Mouse (Mus musculus) midbrain, embryonic 11.5 days (tissue): ENCODE data around the gene Relt. TPM values are rescaled to one million over a fixed set of nuclear protein-coding genes. Genes with fewer than 3 reads are reported as not detected.

Experiments
- ATAC-seq: fragments of 200-750 bp; cut with Nextera tagmentation; 2 replicates; pipeline ENCODE4 v1.8.0; 2017; ENCODE audit warnings: moderate TSS enrichment, moderate library complexity; ENCODE audit not compliant: low FRiP score
- DNase-seq: peaks from one replicate; pipeline ENCODE4 v3.0.0; 2015; ENCODE audit warnings: low spot score; ENCODE audit errors: missing footprints
- H3K27ac ChIP-seq: fragments of 300-500 bp; sonication (generic); 2 replicates; pipeline ENCODE4 v1.5.1; 2014; ENCODE audit warnings: low read depth, low read length
- H3K27me3 ChIP-seq: fragments of 300-500 bp; sonication (generic); 2 replicates; pipeline ENCODE4 v1.6.1; 2014; ENCODE audit warnings: mild to moderate bottlenecking, low read length, moderate library complexity, mixed read lengths; ENCODE audit not compliant: control insufficient read depth, insufficient read depth
- H3K36me3 ChIP-seq: fragments of 300-500 bp; sonication (generic); 2 replicates; pipeline ENCODE4 v1.6.1; 2014; ENCODE audit warnings: mild to moderate bottlenecking, low read length, moderate library complexity, mixed read lengths; ENCODE audit not compliant: control insufficient read depth, insufficient read depth
- H3K4me1 ChIP-seq: fragments of 300-500 bp; sonication (generic); 2 replicates; pipeline ENCODE4 v1.6.1; 2014; ENCODE audit warnings: low read length; ENCODE audit not compliant: control insufficient read depth, insufficient read depth
- H3K4me2 ChIP-seq: fragments of 300-500 bp; sonication (generic); 2 replicates; pipeline ENCODE4 v1.6.1; 2014; ENCODE audit warnings: mild to moderate bottlenecking, moderate library complexity
- H3K4me3 ChIP-seq: fragments of 300-500 bp; sonication (generic); 2 replicates; pipeline ENCODE4 v1.5.1; 2014; ENCODE audit warnings: low read depth, low read length
- H3K9ac ChIP-seq: fragments of 300-500 bp; sonication (generic); 2 replicates; pipeline ENCODE4 v1.6.1; 2014; ENCODE audit warnings: low read length
- H3K9me3 ChIP-seq: fragments of 300-500 bp; sonication (generic); 2 replicates; pipeline ENCODE4 v1.6.1; 2016; ENCODE audit warnings: low read length; ENCODE audit not compliant: control insufficient read depth
- WGBS: fragments of 180-500 bp; shearing (Covaris S2); extraction: QIAGEN DNeasy Blood & Tissue Kit; methylation state at CpG from one replicate; pipeline ENCODE4 v1.1.7; 2014; 5-methylcytosine and 5-hydroxymethylcytosine counted together
- polyA plus RNA-seq: library from polyadenylated mRNA; unstranded; fragments of >200 nt; fragmentation: Nextera tagmentation; extraction: Ambion mirVana; gene quantifications from 2 replicates; pipeline ENCODE4 v1.2.1, GENCODE M21; 2014

Relt gene
- polyA plus RNA-seq, 1 experiment from 2014 or later: 2.2 TPM

DNA sequence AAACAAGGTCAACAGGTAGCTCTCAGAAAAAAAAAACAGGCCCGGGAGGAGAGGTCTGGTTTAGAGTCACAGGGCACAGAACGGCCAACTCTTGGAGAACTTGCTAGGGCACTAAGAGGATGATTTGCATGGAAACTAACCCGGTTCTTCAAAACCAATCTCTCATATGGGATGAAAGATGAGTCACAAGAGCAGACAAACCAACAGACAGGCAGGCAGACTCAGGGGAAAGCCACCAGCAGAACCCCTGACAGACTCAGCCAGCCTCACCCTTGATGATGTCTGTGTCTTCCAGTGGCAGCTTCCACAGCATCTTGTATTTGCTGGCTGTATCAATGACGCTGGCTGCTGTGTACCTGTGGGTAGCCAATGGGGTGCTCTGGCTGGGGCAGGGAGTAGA, 18.7 kb upstream of the Relt start:
- Histone ChIP-seq H3K36me3 (peaks cover 26% of the 10 kb centered on the region), H3K4me1 (no peaks in the 10 kb centered on the region), H3K27ac (no peak overlapping the region), H3K9ac (no peak overlapping the region), H3K4me3 (no peak overlapping the region), H3K27me3 (no peaks in the 10 kb centered on the region), H3K4me2 (no peak overlapping the region), H3K9me3 (no peaks in the 10 kb centered on the region)
- WGBS: 96% methylated on average over 4 of the region's 4 CpGs
- no peak for DNase-seq
- ATAC-seq: no peak

DNA sequence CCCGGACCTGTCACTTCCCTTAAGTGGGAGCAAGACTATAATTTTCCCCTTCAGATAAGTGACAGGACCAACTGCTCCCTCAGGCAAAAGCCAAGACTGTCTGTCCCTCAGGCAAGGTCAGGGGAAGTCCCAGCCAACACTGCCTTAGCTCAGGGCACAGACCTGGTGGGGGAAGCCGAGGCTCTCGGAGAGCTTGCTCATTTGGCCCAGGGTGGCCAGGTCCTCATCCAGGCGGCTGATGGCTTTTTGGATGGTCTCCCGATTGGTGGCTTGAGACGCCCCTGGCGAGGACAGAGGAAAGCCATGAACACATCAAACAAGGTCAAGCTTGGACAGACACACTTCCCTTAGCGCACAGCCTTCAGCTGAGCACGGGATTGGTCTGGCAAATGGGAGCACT, 18.3 kb upstream of the Relt start:
- 93% methylated on average over 9 of the region's 9 CpGs for WGBS
- H3K36me3 ChIP-seq: peaks cover 29% of the 10 kb centered on the region
- no peak overlapping the region for H3K9ac ChIP-seq
- no peaks in the 10 kb centered on the region for H3K4me1 ChIP-seq
- no peak overlapping the region for H3K4me3 ChIP-seq
- no peak overlapping the region for H3K27ac ChIP-seq
- H3K27me3 ChIP-seq: no peaks in the 10 kb centered on the region
- ATAC-seq (no peak), DNase-seq (no peak)
- no peak overlapping the region for H3K4me2 ChIP-seq
- no peaks in the 10 kb centered on the region for H3K9me3 ChIP-seq

- DNase-seq (peak; percentile 96), ATAC-seq (peak; percentile 57)
- Histone ChIP-seq H3K4me3 (no peak overlapping the region), H3K9ac (no peak overlapping the region), H3K4me1 (no peaks in the 10 kb centered on the region), H3K27me3 (no peaks in the 10 kb centered on the region), H3K36me3 (peaks cover 29% of the 10 kb centered on the region), H3K4me2 (no peak overlapping the region), H3K9me3 (no peaks in the 10 kb centered on the region), H3K27ac (no peak overlapping the region)
- WGBS: 15% methylated on average over 20 of the region's 20 CpGs
Observed at GRCm38 (mm10) chr7:100879595-100879994, 16.3 kb upstream of the Relt start.

DNA sequence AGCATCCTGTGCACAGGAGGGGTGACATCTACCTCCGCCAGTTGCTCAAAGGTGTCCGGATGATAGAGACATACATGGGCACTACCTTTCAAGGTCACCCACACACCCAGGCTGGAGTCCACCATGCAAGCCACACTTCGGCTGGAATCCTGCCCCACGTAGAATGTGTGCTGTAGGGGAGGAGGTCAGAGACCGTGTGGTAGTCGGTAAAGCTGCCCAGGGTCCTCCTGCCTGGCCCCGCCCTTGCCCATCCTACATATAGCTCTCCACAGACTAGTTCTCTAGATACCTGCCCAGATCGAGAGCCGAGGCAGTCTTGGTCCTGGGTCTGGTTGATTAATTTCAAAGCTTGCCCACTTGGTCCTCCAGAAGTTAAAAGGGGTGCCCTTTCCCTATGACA, 13.5 kb upstream of the Relt start:
- ATAC-seq: no peak
- Histone ChIP-seq H3K4me2 (no peak overlapping the region), H3K4me3 (no peak overlapping the region), H3K9me3 (no peaks in the 10 kb centered on the region), H3K4me1 (no peaks in the 10 kb centered on the region), H3K36me3 (peaks cover 26% of the 10 kb centered on the region), H3K9ac (no peak overlapping the region), H3K27ac (no peak overlapping the region), H3K27me3 (no peaks in the 10 kb centered on the region)
- DNase-seq: no peak
- WGBS: 93% methylated on average over 9 of the region's 9 CpGs

- Histone ChIP-seq H3K27ac (no peak overlapping the region), H3K36me3 (peaks cover 24% of the 10 kb centered on the region), H3K4me3 (no peak overlapping the region), H3K9me3 (no peaks in the 10 kb centered on the region), H3K9ac (no peak overlapping the region), H3K4me1 (no peaks in the 10 kb centered on the region), H3K27me3 (no peaks in the 10 kb centered on the region), H3K4me2 (no peak overlapping the region)
- DNase-seq: no peak
- ATAC-seq: no peak
- whole genome bisulfite sequencing: 94% methylated on average over 13 of the region's 13 CpGs
Observed at GRCm38 (mm10) chr7:100876293-100876692, 13.0 kb upstream of the Relt start.

DNA sequence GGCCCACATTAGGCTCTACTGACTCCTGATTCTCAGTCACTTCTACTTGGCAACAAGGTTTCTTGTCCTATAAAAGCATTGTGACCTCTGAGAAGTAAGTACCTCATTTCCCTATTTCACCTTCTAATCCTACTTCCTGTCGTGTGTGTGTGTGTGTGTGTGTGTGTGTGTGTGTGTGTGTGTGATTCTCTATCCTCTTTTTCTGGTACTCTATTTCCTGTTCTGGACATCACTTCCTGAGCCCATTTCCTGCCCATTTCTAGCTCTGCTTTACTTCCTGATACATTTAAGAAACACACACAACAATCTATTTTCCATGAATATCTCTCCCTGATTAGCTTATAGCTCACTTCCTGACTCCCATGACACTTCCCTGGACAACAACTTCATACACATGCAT, 12.6 kb upstream of the Relt start:
- ATAC-seq (no peak), DNase-seq (no peak)
- no peaks in the 10 kb centered on the region for H3K4me1 ChIP-seq
- peaks cover 20% of the 10 kb centered on the region for H3K36me3 ChIP-seq
- no peak overlapping the region for H3K9ac ChIP-seq
- H3K27me3 ChIP-seq: no peaks in the 10 kb centered on the region
- no peak overlapping the region for H3K4me2 ChIP-seq
- H3K9me3 ChIP-seq: no peaks in the 10 kb centered on the region
- WGBS: 87% methylated on average over 1 of the region's 1 CpGs
- no peak overlapping the region for H3K27ac ChIP-seq
- H3K4me3 ChIP-seq: no peak overlapping the region

- H3K4me2 ChIP-seq: no peak overlapping the region
- H3K36me3 ChIP-seq: peaks cover 20% of the 10 kb centered on the region
- no peak overlapping the region for H3K27ac ChIP-seq
- H3K4me1 ChIP-seq: no peaks in the 10 kb centered on the region
- no peaks in the 10 kb centered on the region for H3K9me3 ChIP-seq
- H3K4me3 ChIP-seq: no peak overlapping the region
- DNase-seq (no peak), ATAC-seq (no peak)
- H3K27me3 ChIP-seq: no peaks in the 10 kb centered on the region
- 96% methylated on average over 13 of the region's 13 CpGs for WGBS
- no peak overlapping the region for H3K9ac ChIP-seq
Observed at GRCm38 (mm10) chr7:100873197-100873596, 10.0 kb upstream of the Relt start.

DNA sequence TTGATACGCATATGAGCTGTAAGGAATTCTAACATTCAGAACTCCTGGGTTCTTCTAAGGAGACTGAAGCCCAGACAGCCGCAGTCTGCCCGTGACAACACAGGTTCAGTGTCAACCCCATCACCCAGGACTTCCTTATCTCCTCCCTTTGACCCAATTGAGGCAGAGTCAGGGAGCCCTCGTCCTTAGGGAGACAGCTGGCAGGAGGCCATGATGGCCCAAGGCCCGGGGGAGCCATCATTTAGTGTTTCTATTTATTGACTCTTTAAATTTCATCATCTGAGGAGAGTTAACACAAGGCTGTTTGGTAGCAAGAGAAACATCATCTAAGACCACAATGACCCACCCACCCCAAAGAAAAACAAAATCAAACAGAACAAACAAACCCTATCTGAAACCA, 8.6 kb upstream of the Relt start:
- 89% methylated on average over 5 of the region's 5 CpGs for whole genome bisulfite sequencing
- ATAC-seq (no peak), DNase-seq (no peak)
- no peak overlapping the region for H3K4me3 ChIP-seq
- H3K9me3 ChIP-seq: no peaks in the 10 kb centered on the region
- H3K9ac ChIP-seq: no peak overlapping the region
- H3K4me2 ChIP-seq: no peak overlapping the region
- H3K27ac ChIP-seq: no peak overlapping the region
- peaks cover 16% of the 10 kb centered on the region for H3K36me3 ChIP-seq
- H3K27me3 ChIP-seq: no peaks in the 10 kb centered on the region
- H3K4me1 ChIP-seq: no peaks in the 10 kb centered on the region

GRCm38 (mm10) chr7:100871355-100871754, 8.1 kb upstream of the Relt start:
- WGBS: 93% methylated on average over 4 of the region's 4 CpGs
- no peak for ATAC-seq
- Histone ChIP-seq H3K9me3 (no peaks in the 10 kb centered on the region), H3K4me2 (no peak overlapping the region), H3K27ac (no peak overlapping the region), H3K27me3 (no peaks in the 10 kb centered on the region), H3K4me1 (no peaks in the 10 kb centered on the region), H3K9ac (no peak overlapping the region), H3K36me3 (peaks cover 11% of the 10 kb centered on the region), H3K4me3 (no peak overlapping the region)
- DNase-seq: no peak
